Mouse (Mus musculus): ENCODE measurements around the gene Slc38a2. TPM values are rescaled to one million over a fixed set of nuclear protein-coding genes. Genes with fewer than 3 reads are reported as not detected.

The Slc38a2 gene
- polyA plus RNA-seq, 1 experiment = 37.9 TPM

- DNase-seq = no peak
- Histone ChIP-seq H3K4me3 (replicated peaks; ENCODE audit: extremely low read depth, low read depth, low read length) (no peak overlapping the region), H3K4me1 (ENCODE audit: control insufficient read depth, insufficient read depth, low read length) (no peaks in the 10 kb centered on the region)
- no peak for TF ChIP-seq POLR2A (IDR thresholded peaks at IDR 0.05; ENCODE audit: borderline replicate concordance, extremely low read depth, low read depth, low read length)
Observed at GRCm38 (mm10) chr15:96724506-96724905, 25.0 kb upstream of the Slc38a2 start.

- no peak for TF ChIP-seq POLR2A (IDR thresholded peaks at IDR 0.05; ENCODE audit: borderline replicate concordance, extremely low read depth, low read depth, low read length)
- TF ChIP-seq CTCF (IDR thresholded peaks at IDR 0.05; ENCODE audit: insufficient read depth, low read length) = no peak
- Histone ChIP-seq H3K4me1 (ENCODE audit: control insufficient read depth, insufficient read depth, low read length) (peaks cover 4% of the 10 kb centered on the region; the same call in 1 of the 2 replicates), H3K4me3 (replicated peaks; ENCODE audit: extremely low read depth, low read depth, low read length) (no peak overlapping the region)
- 75% methylated on average over 7 of the region's 7 CpGs for WGBS
- no peak for DNase-seq
Observed at GRCm38 (mm10) chr15:96722228-96722627, 22.7 kb upstream of the Slc38a2 start.

GRCm38 (mm10) chr15:96720146-96720545 is 20.6 kb upstream of the Slc38a2 start:
- TF ChIP-seq CTCF (IDR thresholded peaks at IDR 0.05; ENCODE audit: insufficient read depth, low read length) = no peak
- no peak for TF ChIP-seq POLR2A (IDR thresholded peaks at IDR 0.05; ENCODE audit: borderline replicate concordance, extremely low read depth, low read depth, low read length)
- Histone ChIP-seq H3K4me1 (ENCODE audit: control insufficient read depth, insufficient read depth, low read length) (peaks cover 4% of the 10 kb centered on the region; the same call in 1 of the 2 replicates), H3K4me3 (replicated peaks; ENCODE audit: extremely low read depth, low read depth, low read length) (no peak overlapping the region)
- WGBS = 55% methylated on average over 6 of the region's 6 CpGs
- DNase-seq = no peak

GRCm38 (mm10) chr15:96718466-96718865 is 18.9 kb upstream of the Slc38a2 start:
- no peak for TF ChIP-seq CTCF (IDR thresholded peaks at IDR 0.05; ENCODE audit: insufficient read depth, low read length)
- no peak for TF ChIP-seq POLR2A (IDR thresholded peaks at IDR 0.05; ENCODE audit: borderline replicate concordance, extremely low read depth, low read depth, low read length)
- DNase-seq = no peak
- Histone ChIP-seq H3K4me1 (ENCODE audit: control insufficient read depth, insufficient read depth, low read length) (peaks cover 4% of the 10 kb centered on the region; the same call in 1 of the 2 replicates), H3K4me3 (replicated peaks; ENCODE audit: extremely low read depth, low read depth, low read length) (no peak overlapping the region)
- 43% methylated on average over 7 of the region's 7 CpGs for WGBS

DNA sequence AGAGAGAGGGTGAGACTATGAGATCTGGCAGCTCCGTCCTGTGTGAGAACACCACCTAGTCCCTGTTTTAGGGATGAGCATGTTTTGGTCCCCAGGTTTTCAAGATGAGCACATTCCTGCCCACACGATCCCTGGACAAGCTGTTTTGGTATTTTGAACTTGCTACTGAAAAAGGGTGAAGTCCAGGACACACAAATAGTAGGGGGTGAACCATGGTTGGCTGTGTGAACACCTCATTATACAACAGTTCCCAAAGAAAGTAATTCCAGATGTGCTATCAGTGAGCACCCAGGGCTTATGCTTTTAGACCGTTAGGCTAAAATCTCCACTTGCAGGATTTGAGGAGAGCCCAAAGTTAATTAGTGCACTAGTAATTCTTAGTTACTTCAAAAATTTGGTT is 17.7 kb upstream of the Slc38a2 start:
- Histone ChIP-seq H3K4me1 (ENCODE audit: control insufficient read depth, insufficient read depth, low read length) (peaks cover 4% of the 10 kb centered on the region; the same call in 1 of the 2 replicates), H3K4me3 (replicated peaks; ENCODE audit: extremely low read depth, low read depth, low read length) (no peak overlapping the region)
- WGBS = 89% methylated on average over 3 of the region's 3 CpGs
- DNase-seq = no peak
- TF ChIP-seq CTCF (IDR thresholded peaks at IDR 0.05; ENCODE audit: insufficient read depth, low read length) (no peak), POLR2A (IDR thresholded peaks at IDR 0.05; ENCODE audit: borderline replicate concordance, extremely low read depth, low read depth, low read length) (no peak)

- Histone ChIP-seq H3K4me1 (ENCODE audit: control insufficient read depth, insufficient read depth, low read length) (peaks cover 4% of the 10 kb centered on the region; the same call in 1 of the 2 replicates), H3K4me3 (replicated peaks; ENCODE audit: extremely low read depth, low read depth, low read length) (no peak overlapping the region)
- 68% methylated on average over 4 of the region's 4 CpGs for WGBS
- DNase-seq = no peak
- TF ChIP-seq POLR2A (IDR thresholded peaks at IDR 0.05; ENCODE audit: borderline replicate concordance, extremely low read depth, low read depth, low read length) = no peak
- no peak for TF ChIP-seq CTCF (IDR thresholded peaks at IDR 0.05; ENCODE audit: insufficient read depth, low read length)
Observed at GRCm38 (mm10) chr15:96716371-96716770, 16.8 kb upstream of the Slc38a2 start.

GRCm38 (mm10) chr15:96715692-96716080 is 16.2 kb upstream of the Slc38a2 start:
- no peak for DNase-seq
- WGBS = 91% methylated on average over 7 of the region's 7 CpGs
- no peak for TF ChIP-seq CTCF (IDR thresholded peaks at IDR 0.05; ENCODE audit: insufficient read depth, low read length)
- TF ChIP-seq POLR2A (IDR thresholded peaks at IDR 0.05; ENCODE audit: borderline replicate concordance, extremely low read depth, low read depth, low read length) = no peak
- no peak overlapping the region for H3K4me3 ChIP-seq (replicated peaks; ENCODE audit: extremely low read depth, low read depth, low read length)
- H3K4me1 ChIP-seq (ENCODE audit: control insufficient read depth, insufficient read depth, low read length) = peaks cover 4% of the 10 kb centered on the region; the same call in 1 of the 2 replicates

- no peak for DNase-seq
- 94% methylated on average over 9 of the region's 9 CpGs for WGBS
- Histone ChIP-seq H3K4me3 (replicated peaks; ENCODE audit: extremely low read depth, low read depth, low read length) (no peak overlapping the region), H3K4me1 (ENCODE audit: control insufficient read depth, insufficient read depth, low read length) (peaks cover 4% of the 10 kb centered on the region)
- no peak for TF ChIP-seq CTCF (IDR thresholded peaks at IDR 0.05; ENCODE audit: insufficient read depth, low read length)
- TF ChIP-seq POLR2A (IDR thresholded peaks at IDR 0.05; ENCODE audit: borderline replicate concordance, extremely low read depth, low read depth, low read length) = no peak
Observed at GRCm38 (mm10) chr15:96715079-96715691, 15.7 kb upstream of the Slc38a2 start.

- WGBS = 88% methylated on average over 3 of the region's 3 CpGs
- Histone ChIP-seq H3K4me3 (replicated peaks; ENCODE audit: extremely low read depth, low read depth, low read length) (no peak overlapping the region), H3K4me1 (ENCODE audit: control insufficient read depth, insufficient read depth, low read length) (peaks cover 4% of the 10 kb centered on the region)
- DNase-seq = no peak
- TF ChIP-seq POLR2A (IDR thresholded peaks at IDR 0.05; ENCODE audit: borderline replicate concordance, extremely low read depth, low read depth, low read length) (no peak), CTCF (IDR thresholded peaks at IDR 0.05; ENCODE audit: insufficient read depth, low read length) (no peak)
Observed at GRCm38 (mm10) chr15:96714676-96715016, 15.1 kb upstream of the Slc38a2 start.

Data from lung, adult 2 months (tissue).